Mouse (Mus musculus) intestine, embryonic 16.5 days (tissue): ENCODE data around the gene Ssbp3. TPM values are rescaled to one million over a fixed set of nuclear protein-coding genes. Genes with fewer than 3 reads are reported as not detected.
A peak's percentile ranks its signal among the peaks of the same experiment; 100 is the strongest.

ENCODE experiments used
- ATAC-seq: fragments of 200-750 bp; cut with Nextera tagmentation; 2 replicates; pipeline ENCODE4 v1.8.0; 2017; ENCODE audit warnings: moderate TSS enrichment, moderate library complexity
- H3K27ac ChIP-seq: fragments of 300-500 bp; sonication (generic); 2 replicates; pipeline ENCODE4 v1.5.1; 2014; ENCODE audit warnings: mild to moderate bottlenecking, low read length
- H3K27me3 ChIP-seq: fragments of 300-500 bp; sonication (generic); replicated peaks from 2 replicates; pipeline ENCODE4 v1.6.1; 2014; ENCODE audit warnings: low read length, control low read depth, mixed read lengths; ENCODE audit not compliant: control insufficient read depth, insufficient read depth
- H3K36me3 ChIP-seq: fragments of 300-500 bp; sonication (generic); 2 replicates; pipeline ENCODE4 v1.6.1; 2014; ENCODE audit warnings: low read length, control low read depth; ENCODE audit not compliant: control insufficient read depth, insufficient read depth
- H3K4me1 ChIP-seq: fragments of 300-500 bp; sonication (generic); 2 replicates; pipeline ENCODE4 v1.6.1; 2014; ENCODE audit warnings: low read length, control low read depth, mixed read lengths; ENCODE audit not compliant: control insufficient read depth, insufficient read depth
- H3K4me2 ChIP-seq: fragments of 300-500 bp; sonication (generic); 2 replicates; pipeline ENCODE4 v1.6.1; 2014; ENCODE audit warnings: low read depth, low read length, control low read depth
- H3K4me3 ChIP-seq: fragments of 300-500 bp; sonication (generic); 2 replicates; pipeline ENCODE4 v1.5.1; 2014; ENCODE audit warnings: mild to moderate bottlenecking, low read length
- H3K9ac ChIP-seq: fragments of 300-500 bp; sonication (generic); 2 replicates; pipeline ENCODE4 v1.6.1; 2014; ENCODE audit warnings: low read depth, low read length
- H3K9me3 ChIP-seq: fragments of 300-500 bp; sonication (generic); 2 replicates; pipeline ENCODE4 v1.6.1; 2016; ENCODE audit warnings: low read length, control low read depth; ENCODE audit not compliant: control insufficient read depth
- WGBS: fragments of 180-500 bp; shearing (Covaris S2); extraction: QIAGEN DNeasy Blood & Tissue Kit; methylation state at CpG from one replicate; pipeline ENCODE4 v1.1.7; 2014; 5-methylcytosine and 5-hydroxymethylcytosine counted together
- polyA plus RNA-seq: library from polyadenylated mRNA; unstranded; fragments of >200 nt; fragmentation: Nextera tagmentation; extraction: Ambion mirVana; gene quantifications from 2 replicates; pipeline ENCODE4 v1.2.1, GENCODE M21; 2015

Gene Ssbp3
- polyA plus RNA-seq, 1 experiment from 2014 or later, result 38.0 TPM

DNA sequence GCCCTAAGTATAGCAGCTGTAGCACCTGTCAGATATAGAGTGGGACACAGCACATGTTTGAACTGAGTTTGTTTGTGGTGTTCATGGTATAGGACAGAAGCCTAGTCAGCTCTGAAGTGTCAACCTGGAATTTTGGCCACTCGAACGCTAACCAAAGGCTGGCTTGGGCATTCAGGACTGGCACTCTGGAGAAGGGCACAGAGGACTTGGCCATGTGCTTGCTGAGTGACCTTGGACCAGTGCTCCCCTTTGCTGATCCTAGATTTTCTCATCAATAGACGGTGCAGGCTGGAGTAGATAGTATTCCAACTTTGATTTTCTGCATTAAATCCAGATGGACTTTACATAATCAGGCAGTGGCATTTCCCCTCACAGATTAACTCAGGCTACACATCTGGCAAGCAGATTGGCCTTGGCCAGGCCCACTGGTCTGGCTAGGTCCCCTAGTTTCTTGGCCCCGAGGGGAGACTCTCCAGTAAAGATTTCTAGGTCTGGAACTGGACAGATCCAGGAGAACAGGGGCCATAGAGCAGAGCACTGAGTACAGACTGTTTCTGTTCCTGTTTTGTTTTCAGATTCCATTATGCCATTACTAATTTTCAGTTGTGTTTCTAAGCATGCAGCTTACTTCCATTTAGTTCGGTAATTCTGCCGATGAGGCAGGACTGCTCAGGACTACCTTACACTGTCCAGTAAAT is 102.8 kb downstream of the Ssbp3 start:
- H3K9me3 ChIP-seq, result no peaks in the 10 kb centered on the region
- peaks cover 33% of the 10 kb centered on the region for H3K4me1 ChIP-seq
- no peak overlapping the region for H3K4me3 ChIP-seq
- H3K4me2 ChIP-seq, result no peak overlapping the region
- H3K36me3 ChIP-seq, result no peaks in the 10 kb centered on the region
- no peaks in the 10 kb centered on the region for H3K27me3 ChIP-seq
- H3K9ac ChIP-seq, result no peak overlapping the region
- no peak; the same call in 1 of the 2 replicates for ATAC-seq
- 86% methylated on average over 6 of the region's 6 CpGs for WGBS
- H3K27ac ChIP-seq, result peak overlapping the region; percentile 33; the same call in 1 of the 2 replicates

DNA sequence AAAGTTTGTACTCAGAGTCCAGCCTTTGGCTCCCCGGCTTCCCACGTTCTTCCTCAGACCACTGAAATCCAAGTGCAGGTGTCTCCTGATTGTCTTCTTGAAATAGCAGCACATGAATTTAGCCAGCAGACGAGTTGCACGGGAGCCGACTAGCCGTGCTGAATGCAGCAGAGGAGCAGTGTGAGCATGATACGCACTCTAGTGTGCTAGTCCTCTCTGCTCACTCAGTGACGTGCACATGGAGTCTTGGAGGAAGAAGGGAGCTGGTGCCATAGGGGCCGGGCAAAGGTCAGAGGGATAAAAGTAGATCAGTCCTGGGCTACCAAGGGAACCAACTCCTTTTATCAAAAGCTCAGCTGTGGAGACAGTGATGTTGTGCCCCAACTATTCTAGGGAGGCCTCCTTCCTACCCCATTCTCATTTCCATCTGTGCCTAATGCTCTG is 103.3 kb downstream of the Ssbp3 start:
- no peaks in the 10 kb centered on the region for H3K27me3 ChIP-seq
- no peaks in the 10 kb centered on the region for H3K36me3 ChIP-seq
- H3K4me3 ChIP-seq, result no peak overlapping the region
- 71% methylated on average over 9 of the region's 9 CpGs for WGBS
- ATAC-seq, result peak; percentile 62
- no peak overlapping the region; the same call in 1 of the 2 replicates for H3K4me2 ChIP-seq
- H3K9me3 ChIP-seq, result no peaks in the 10 kb centered on the region
- peaks cover 39% of the 10 kb centered on the region for H3K4me1 ChIP-seq
- H3K9ac ChIP-seq, result no peak overlapping the region
- H3K27ac ChIP-seq, result peak overlapping the region; percentile 42; the same call in 1 of the 2 replicates

DNA sequence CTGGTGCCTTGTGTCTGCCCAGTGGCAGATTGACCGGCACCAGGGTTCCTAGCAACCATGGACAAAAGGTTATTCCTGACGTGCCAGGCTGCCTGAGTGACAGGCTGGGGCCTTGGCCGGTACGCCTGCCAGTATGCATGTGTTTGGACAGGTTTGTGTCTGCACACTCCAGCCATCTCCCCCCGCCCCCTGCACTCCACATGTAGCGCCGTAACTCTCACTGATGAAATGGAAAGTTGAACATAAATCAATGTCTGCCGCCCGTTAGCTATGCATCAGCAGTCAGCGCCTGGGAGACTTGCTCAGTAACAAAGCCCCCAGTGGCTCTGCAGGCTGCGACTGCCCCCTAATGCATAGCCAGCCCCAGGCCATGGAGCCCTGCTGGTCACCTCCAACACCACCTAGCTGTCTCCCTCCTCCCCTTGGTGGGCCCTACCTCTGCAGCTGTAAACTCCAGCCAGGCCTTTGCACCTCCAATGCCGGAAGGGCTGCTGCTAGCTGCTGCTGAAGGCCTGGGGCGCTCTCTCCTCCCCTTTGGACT is 105.5 kb downstream of the Ssbp3 start:
- 0 out of 2 replicates have a peak, but pooled peaks have one; percentile 21 for ATAC-seq

DNA sequence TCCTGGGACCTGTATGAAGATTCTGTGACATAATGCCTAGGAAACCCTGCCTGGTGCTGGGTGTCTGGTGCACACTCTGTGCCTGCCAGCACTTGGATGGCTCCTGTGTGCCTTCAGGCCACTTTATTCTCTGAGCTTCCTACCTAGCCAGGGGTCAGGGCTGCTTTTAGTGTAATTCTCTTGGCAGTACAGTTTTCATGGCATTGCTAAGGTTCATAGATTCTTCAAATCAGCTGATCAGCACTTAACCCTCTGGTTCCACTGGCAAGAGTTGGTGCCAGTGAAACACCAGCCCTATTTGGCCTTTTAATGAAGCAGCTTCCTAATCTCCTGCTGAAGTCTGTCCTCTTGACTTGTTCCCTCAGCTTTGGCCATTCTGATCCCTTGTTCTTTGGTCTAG is 106.8 kb downstream of the Ssbp3 start:
- Histone ChIP-seq H3K9me3 (no peaks in the 10 kb centered on the region), H3K27ac (no peak overlapping the region), H3K4me1 (peaks cover 58% of the 10 kb centered on the region), H3K4me2 (no peak overlapping the region), H3K27me3 (no peaks in the 10 kb centered on the region), H3K9ac (no peak overlapping the region), H3K4me3 (no peak overlapping the region), H3K36me3 (no peaks in the 10 kb centered on the region)
- ATAC-seq, result no peak

More for the DNA sequence above, 105.5 kb downstream of the Ssbp3 start:
- Histone ChIP-seq H3K4me1 (peaks cover 56% of the 10 kb centered on the region), H3K9ac (0 out of 2 replicates have a peak overlapping the region, but pooled peaks have one; percentile 20), H3K9me3 (no peaks in the 10 kb centered on the region), H3K27me3 (no peaks in the 10 kb centered on the region), H3K4me3 (no peak overlapping the region), H3K36me3 (no peaks in the 10 kb centered on the region), H3K27ac (peak overlapping the region; percentile 10), H3K4me2 (no peak overlapping the region)
- 49% methylated on average over 13 of the region's 13 CpGs for WGBS

DNA sequence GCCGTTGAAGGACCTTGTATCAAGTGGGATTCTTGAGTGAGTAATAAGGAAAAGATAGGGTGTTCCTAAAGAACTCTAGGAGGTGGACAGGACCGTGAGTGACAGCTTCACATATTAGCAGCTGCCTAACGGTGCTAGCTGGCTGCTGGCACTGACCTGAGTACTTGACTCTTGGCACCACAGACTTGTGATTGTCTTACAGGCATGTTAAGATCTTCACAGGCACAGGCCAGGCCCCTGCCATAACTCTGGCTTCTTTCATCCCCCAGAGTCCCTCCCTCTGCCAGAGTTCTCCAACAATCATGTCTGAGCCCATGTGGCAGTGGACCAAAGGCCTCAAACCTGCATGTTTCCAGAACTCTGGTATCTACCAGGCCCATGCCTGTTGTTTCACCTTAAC is 108.0 kb downstream of the Ssbp3 start:
- Histone ChIP-seq H3K9ac (peak overlapping the region; percentile 36; the same call in 1 of the 2 replicates), H3K9me3 (no peaks in the 10 kb centered on the region), H3K4me2 (no peak overlapping the region), H3K27me3 (no peaks in the 10 kb centered on the region), H3K4me3 (no peak overlapping the region), H3K27ac (peak overlapping the region; percentile 14), H3K4me1 (peaks cover 58% of the 10 kb centered on the region), H3K36me3 (no peaks in the 10 kb centered on the region)
- ATAC-seq, result no peak
- WGBS, result 59% methylated on average over 3 of the region's 3 CpGs

DNA sequence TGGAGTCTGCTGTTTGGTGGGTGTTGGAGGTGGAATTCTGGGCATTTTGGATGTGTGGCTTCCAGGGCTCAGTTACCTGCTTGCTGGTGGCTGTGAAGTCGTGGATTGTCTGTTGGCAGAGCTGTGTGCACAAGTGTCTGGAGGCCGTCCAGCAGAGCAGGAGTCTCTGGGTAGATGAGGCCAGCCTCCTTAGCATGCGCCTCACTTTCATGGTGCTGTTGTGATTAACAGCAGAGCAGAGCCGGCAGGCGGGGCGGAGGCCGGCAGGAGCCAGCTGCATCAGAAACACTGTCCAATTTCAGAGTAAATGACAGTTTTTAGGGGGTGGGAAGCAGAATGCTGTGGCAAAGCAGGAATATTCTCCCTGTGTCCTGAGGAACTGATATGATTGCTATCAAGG is 108.5 kb downstream of the Ssbp3 start:
- Histone ChIP-seq H3K9ac (peak overlapping the region; percentile 36; the same call in 1 of the 2 replicates), H3K4me1 (peaks cover 56% of the 10 kb centered on the region), H3K4me2 (no peak overlapping the region), H3K4me3 (no peak overlapping the region), H3K9me3 (no peaks in the 10 kb centered on the region), H3K27ac (peak overlapping the region; percentile 14), H3K27me3 (no peaks in the 10 kb centered on the region), H3K36me3 (no peaks in the 10 kb centered on the region)
- 29% methylated on average over 7 of the region's 7 CpGs for WGBS
- no peak for ATAC-seq

DNA sequence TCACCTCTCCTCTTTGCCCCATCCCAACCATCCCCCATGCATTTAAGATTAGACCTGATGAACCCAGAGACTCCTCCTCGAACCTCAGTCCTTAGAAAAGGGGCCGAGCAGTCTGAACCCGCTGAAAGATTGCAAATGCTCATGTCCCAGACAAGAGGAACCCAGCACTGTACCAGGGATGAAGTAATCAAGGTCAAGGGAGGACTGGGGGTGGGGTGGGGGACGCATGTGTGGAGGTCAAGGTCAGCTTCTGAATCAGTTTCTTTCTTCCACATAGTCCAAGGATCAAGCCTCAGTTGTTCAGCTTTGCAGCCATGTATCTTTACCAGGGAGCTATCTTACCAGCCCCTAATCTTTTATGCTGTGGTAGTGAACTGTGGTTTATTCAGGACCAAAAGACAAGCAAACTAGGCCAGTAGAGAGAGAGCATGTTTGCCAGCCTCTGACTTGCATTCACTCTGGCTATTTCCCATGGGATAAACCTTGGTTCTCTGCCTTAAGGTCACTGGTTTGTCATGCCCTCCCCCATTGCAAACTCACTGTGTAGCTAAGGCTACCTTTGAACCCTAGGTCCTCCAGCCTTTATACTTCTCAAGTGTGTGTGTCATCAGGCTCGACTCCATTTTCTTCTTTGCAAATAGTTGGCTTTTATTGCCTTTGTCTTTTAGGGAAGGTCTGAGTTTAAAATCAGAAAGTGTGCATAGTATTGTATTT is 109.9 kb downstream of the Ssbp3 start:
- H3K4me2 ChIP-seq, result no peak overlapping the region
- no peak overlapping the region for H3K4me3 ChIP-seq
- no peaks in the 10 kb centered on the region for H3K9me3 ChIP-seq
- 60% methylated on average over 5 of the region's 5 CpGs for WGBS
- no peaks in the 10 kb centered on the region for H3K36me3 ChIP-seq
- peak overlapping the region; percentile 55 for H3K27ac ChIP-seq
- H3K4me1 ChIP-seq, result peaks cover 52% of the 10 kb centered on the region
- H3K9ac ChIP-seq, result no peak overlapping the region
- ATAC-seq, result peak; percentile 44
- no peaks in the 10 kb centered on the region for H3K27me3 ChIP-seq

DNA sequence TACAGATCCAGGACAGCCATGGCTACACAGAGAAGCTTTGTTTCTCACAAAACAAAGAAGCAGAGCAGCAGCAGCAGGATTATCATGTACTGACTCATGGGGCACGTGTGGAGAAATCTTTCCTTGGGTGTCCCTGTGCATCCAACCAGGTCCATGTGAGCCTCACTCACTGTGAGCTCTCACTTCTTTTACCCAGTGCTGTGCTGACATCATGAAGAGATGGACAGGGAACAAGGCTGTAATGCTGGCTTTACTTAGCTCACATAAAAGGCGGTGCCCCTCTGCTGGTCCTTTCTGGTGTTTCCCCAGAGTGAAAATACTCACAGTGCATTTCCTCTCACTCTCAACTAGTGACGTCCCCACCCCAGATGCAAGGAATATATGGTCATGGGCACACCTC is 111.0 kb downstream of the Ssbp3 start:
- ATAC-seq, result no peak
- no peak overlapping the region for H3K9ac ChIP-seq
- no peaks in the 10 kb centered on the region for H3K27me3 ChIP-seq
- no peak overlapping the region for H3K4me2 ChIP-seq
- 0 out of 2 replicates have a peak overlapping the region, but pooled peaks have one; percentile 55 for H3K27ac ChIP-seq
- peaks cover 49% of the 10 kb centered on the region for H3K4me1 ChIP-seq
- WGBS, result 59% methylated on average over 3 of the region's 3 CpGs
- no peaks in the 10 kb centered on the region for H3K36me3 ChIP-seq
- no peaks in the 10 kb centered on the region for H3K9me3 ChIP-seq
- H3K4me3 ChIP-seq, result no peak overlapping the region

DNA sequence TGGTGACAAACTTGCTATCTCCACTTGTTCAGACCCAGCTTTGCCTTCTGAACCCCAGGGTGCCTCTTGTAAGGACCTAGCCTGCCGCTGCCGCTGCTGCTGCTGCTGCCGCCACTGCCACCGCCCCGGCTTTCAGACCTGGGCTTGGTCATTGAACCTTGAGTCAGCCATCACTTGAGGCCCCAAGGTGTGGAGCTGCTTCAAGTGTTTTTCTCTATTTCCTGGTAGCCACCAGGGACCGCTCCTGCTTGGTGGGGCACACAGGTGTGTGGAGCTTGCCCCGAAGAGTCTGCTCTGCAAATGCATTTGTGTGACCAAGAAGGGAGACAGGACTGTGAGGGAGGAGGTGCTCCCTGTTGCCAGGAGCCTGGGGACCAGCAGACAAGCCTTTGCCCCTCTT is 114.4 kb downstream of the Ssbp3 start:
- Histone ChIP-seq H3K9me3 (no peaks in the 10 kb centered on the region), H3K4me1 (peaks cover 28% of the 10 kb centered on the region), H3K36me3 (no peaks in the 10 kb centered on the region; the same call in 1 of the 2 replicates), H3K27me3 (no peaks in the 10 kb centered on the region), H3K4me2 (no peak overlapping the region; the same call in 1 of the 2 replicates), H3K4me3 (no peak overlapping the region), H3K27ac (peak overlapping the region; percentile 69), H3K9ac (no peak overlapping the region)
- ATAC-seq, result peak; percentile 82
- 60% methylated on average over 7 of the region's 7 CpGs for WGBS
